Mouse (Mus musculus) MEL (cell line): ENCODE results near the gene Trim65. TPM values are rescaled to one million over a fixed set of nuclear protein-coding genes. Genes with fewer than 3 reads are reported as not detected.

Experiments used
- DNase-seq: peaks from one replicate; pipeline ENCODE4 v3.0.0; 2011; ENCODE audit warnings: low read depth, low spot score
- H3K27ac ChIP-seq: 2 replicates; pipeline ENCODE4 v1.5.1; 2012; ENCODE audit warnings: low read depth, mild to moderate bottlenecking, control low read depth, low read length, moderate library complexity; ENCODE audit not compliant: control insufficient read depth
- H3K27me3 ChIP-seq, 2 experiments: fragments of 150-350 bp in 1 of 2; sonication (generic) in 1 of 2; 2 replicates each; pipeline ENCODE4 v1.6.1; 2012; ENCODE audit warnings: low read length in 2 of 2, mild to moderate bottlenecking in 2 of 2, improper control_type of control experiment in 1 of 2, moderate library complexity in 1 of 2; ENCODE audit not compliant: insufficient read depth in 2 of 2, control insufficient read depth in 1 of 2
- H3K36me3 ChIP-seq, 2 experiments: 2 replicates each; pipeline ENCODE4 v1.6.1; 2012 to 2014; ENCODE audit warnings: low read length in 2 of 2, improper control_type of control experiment in 1 of 2, inconsistent platforms in 1 of 2, mild to moderate bottlenecking in 1 of 2; ENCODE audit not compliant: insufficient read depth in 2 of 2, control insufficient read depth in 1 of 2
- H3K4me1 ChIP-seq, 2 experiments: fragments of 150-350 bp in 1 of 2; sonication (generic) in 1 of 2; 2 replicates each; pipeline ENCODE4 v1.6.1; 2012; ENCODE audit warnings: low read length in 2 of 2, improper control_type of control experiment in 1 of 2, mild to moderate bottlenecking in 1 of 2; ENCODE audit not compliant: insufficient read depth in 2 of 2, control insufficient read depth in 1 of 2
- H3K4me3 ChIP-seq, 2 experiments: fragments of 150-350 bp in 1 of 2; sonication (generic) in 1 of 2; 2 replicates each; pipeline ENCODE4 v1.5.1; 2012; ENCODE audit warnings: low read depth in 2 of 2, low read length in 2 of 2, mild to moderate bottlenecking in 2 of 2, moderate library complexity in 2 of 2, control low read depth in 1 of 2, improper control_type of control experiment in 1 of 2; ENCODE audit not compliant: control insufficient read depth in 1 of 2, insufficient read depth in 1 of 2
- H3K79me2 ChIP-seq: 2 replicates; pipeline ENCODE4 v1.6.1; 2012; ENCODE audit warnings: mild to moderate bottlenecking, low read length, moderate library complexity; ENCODE audit not compliant: control insufficient read depth, poor library complexity, insufficient read depth
- H3K9ac ChIP-seq: 2 replicates; pipeline ENCODE4 v1.6.1; 2012; ENCODE audit warnings: low read depth, mild to moderate bottlenecking, control low read depth, low read length, moderate library complexity; ENCODE audit not compliant: control insufficient read depth, poor library complexity, severe bottlenecking
- H3K9me3 ChIP-seq: fragments of 150-350 bp; sonication (generic); replicated peaks from 2 replicates; pipeline ENCODE4 v1.6.1; 2012; ENCODE audit warnings: mild to moderate bottlenecking, low read length, improper control_type of control experiment, moderate library complexity; ENCODE audit not compliant: insufficient read depth
- BHLHE40 ChIP-seq: IDR thresholded peaks from 2 replicates; pipeline ENCODE4 v1.6.1; 2012; ENCODE audit warnings: low read depth, mild to moderate bottlenecking, inconsistent platforms, low read length, improper control_type of control experiment, borderline replicate concordance
- EP300 ChIP-seq, 2 experiments: IDR thresholded peaks; 2 replicates each; pipeline ENCODE4 v1.6.1; 2011; ENCODE audit warnings: improper control_type of control experiment in 2 of 2, low read length in 2 of 2, low read depth in 1 of 2, mild to moderate bottlenecking in 1 of 2
- GABPA ChIP-seq: IDR thresholded peaks from 2 replicates; pipeline ENCODE4 v1.6.1; 2012; ENCODE audit warnings: low read depth, mild to moderate bottlenecking, inconsistent platforms, low read length, improper control_type of control experiment, moderate library complexity
- JUND ChIP-seq: IDR thresholded peaks from 2 replicates; pipeline ENCODE4 v1.6.1; 2011; ENCODE audit warnings: low read depth, mild to moderate bottlenecking, improper control_type of control experiment, low read length
- MAFK ChIP-seq: IDR thresholded peaks from 2 replicates; pipeline ENCODE4 v1.6.1; 2011; ENCODE audit warnings: low read depth, mild to moderate bottlenecking, low read length, improper control_type of control experiment, borderline replicate concordance
- MAX ChIP-seq: IDR thresholded peaks from 2 replicates; pipeline ENCODE4 v1.6.1; 2011; ENCODE audit warnings: low read length, improper control_type of control experiment
- MEF2A ChIP-seq: IDR thresholded peaks from 2 replicates; pipeline ENCODE4 v1.6.1; 2014; ENCODE audit warnings: low read depth, mild to moderate bottlenecking, inconsistent platforms, low read length, improper control_type of control experiment; ENCODE audit not compliant: poor library complexity, insufficient replicate concordance, severe bottlenecking; ENCODE audit errors: extremely low read depth
- MXI1 ChIP-seq: IDR thresholded peaks from 2 replicates; pipeline ENCODE4 v1.6.1; 2011; ENCODE audit warnings: mild to moderate bottlenecking, low read depth, low read length, improper control_type of control experiment
- NELFE ChIP-seq: IDR thresholded peaks from 2 replicates; pipeline ENCODE4 v1.6.1; 2011; ENCODE audit warnings: low read depth, low read length, improper control_type of control experiment
- NRF1 ChIP-seq: IDR thresholded peaks from 2 replicates; pipeline ENCODE4 v1.6.1; 2014; ENCODE audit warnings: low read depth, mild to moderate bottlenecking, inconsistent platforms, low read length, improper control_type of control experiment, moderate library complexity; ENCODE audit not compliant: poor library complexity, insufficient read depth, severe bottlenecking
- POLR2AphosphoS2 ChIP-seq: IDR thresholded peaks from 2 replicates; pipeline ENCODE4 v1.6.1; 2011; ENCODE audit warnings: low read length, improper control_type of control experiment
- POLR2AphosphoS5 ChIP-seq: IDR thresholded peaks from 2 replicates; pipeline ENCODE4 v1.6.1; 2012; ENCODE audit warnings: low read depth, borderline replicate concordance, mild to moderate bottlenecking, inconsistent platforms, low read length, moderate library complexity, mixed read lengths
- RAD21 ChIP-seq: IDR thresholded peaks from 2 replicates; pipeline ENCODE4 v1.6.1; 2011; ENCODE audit warnings: mild to moderate bottlenecking, low read depth, low read length, improper control_type of control experiment
- SIN3A ChIP-seq: IDR thresholded peaks from 2 replicates; pipeline ENCODE4 v1.6.1; 2012; ENCODE audit warnings: low read length, improper control_type of control experiment, inconsistent platforms
- SMC3 ChIP-seq: IDR thresholded peaks from 2 replicates; pipeline ENCODE4 v1.6.1; 2011; ENCODE audit warnings: low read depth, low read length, improper control_type of control experiment
- TBP ChIP-seq: IDR thresholded peaks from 2 replicates; pipeline ENCODE4 v1.8.0; 2011; ENCODE audit warnings: low read depth, low read length, improper control_type of control experiment
- UBTF ChIP-seq: IDR thresholded peaks from 2 replicates; pipeline ENCODE4 v1.6.1; 2012; ENCODE audit warnings: low read depth, mild to moderate bottlenecking, inconsistent platforms, low read length, improper control_type of control experiment, moderate library complexity, borderline replicate concordance; ENCODE audit not compliant: insufficient read depth
- ZMIZ1 ChIP-seq: IDR thresholded peaks from 2 replicates; pipeline ENCODE4 v1.6.1; 2012; ENCODE audit warnings: low read depth, mild to moderate bottlenecking, inconsistent platforms, low read length, improper control_type of control experiment, moderate library complexity
- ZNF384 ChIP-seq: IDR thresholded peaks from 2 replicates; pipeline ENCODE4 v1.6.1; 2012; ENCODE audit warnings: low read depth, mild to moderate bottlenecking, inconsistent platforms, low read length, improper control_type of control experiment
- polyA plus RNA-seq, 2 experiments: library from polyadenylated mRNA; stranded (reverse) in 1 of 2; unstranded in 1 of 2; fragments of >175 nt in 1 of 2; fragments of >200 nt in 1 of 2; gene quantifications; 2 replicates each; pipeline versions ENCODE4 v1.2.1 to v1.2.4; 2012; ENCODE audit warnings: low replicate concordance in 2 of 2, low read depth in 1 of 2; ENCODE audit not compliant: insufficient read length in 2 of 2, insufficient read depth in 1 of 2, missing spikeins in 1 of 2
- total RNA-seq: library from RNA; depleted of rRNA; stranded (reverse); fragments of 300-350 nt; gene quantifications from 2 replicates; pipeline ENCODE4 v1.2.3, GENCODE M21; 2012

The Trim65 gene
- total and polyA plus RNA-seq, 3 experiments: 8.8 to 10.7 TPM; not detected in 1

DNA sequence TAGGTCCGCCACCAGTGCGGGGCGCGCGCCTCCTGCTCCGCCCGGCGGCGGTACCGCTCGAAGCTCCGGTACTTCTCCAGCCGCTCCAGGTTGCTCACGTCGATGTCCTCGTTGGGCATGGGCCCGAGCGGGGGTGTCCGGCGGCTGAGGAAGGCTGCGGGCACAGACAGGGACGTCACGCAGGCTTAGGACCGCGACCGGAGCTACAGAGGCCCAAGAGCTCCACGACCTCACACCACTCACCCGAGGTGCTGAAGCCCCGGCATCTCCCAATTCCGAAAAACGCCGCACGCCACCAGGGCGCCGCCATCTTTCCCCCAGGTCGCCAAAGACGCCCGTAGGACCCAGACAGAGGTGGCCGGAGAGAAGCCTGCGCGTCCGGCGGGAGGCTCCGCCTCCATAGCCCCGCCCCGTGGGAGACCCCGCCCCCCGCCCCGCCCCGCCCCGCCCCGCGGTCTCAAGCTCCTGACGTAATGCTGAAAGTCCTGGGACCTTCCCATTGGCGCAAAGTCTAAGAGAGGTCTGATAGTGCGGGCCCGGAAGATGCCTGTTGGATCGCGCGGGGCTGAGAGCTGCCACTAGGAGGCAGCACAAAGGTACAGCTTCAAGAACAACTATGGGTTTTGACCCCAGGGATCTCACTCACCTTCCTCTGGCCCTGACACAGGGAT, 7.7 kb upstream of the Trim65 start, which contains the start of gene Mrpl38 (continued):
- TF ChIP-seq SMC3 (peak; percentile 90), TBP (peak; percentile 74), UBTF (no peak), MAX (peak; percentile 84)

DNA sequence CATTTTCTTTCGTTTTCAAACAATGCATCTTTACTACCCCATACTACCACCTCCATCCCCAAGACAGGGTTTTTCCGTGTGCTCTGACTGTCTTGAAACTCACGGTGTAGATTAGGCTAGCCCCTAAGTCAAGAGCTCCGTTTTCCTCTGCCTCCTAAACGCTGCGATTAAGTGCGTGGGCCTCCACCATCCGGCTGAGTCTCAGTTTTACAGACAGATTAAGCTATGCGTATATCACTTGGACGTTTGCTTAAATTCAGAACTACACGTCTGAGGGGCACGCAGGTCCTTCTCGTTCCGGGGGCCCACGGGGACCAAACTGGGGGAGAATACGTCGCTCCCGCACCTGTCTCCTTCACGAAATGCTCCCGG, 7.2 kb upstream of the Trim65 start:
- Histone ChIP-seq H3K9me3 (no peaks in the 10 kb centered on the region), H3K27ac (peak overlapping the region; percentile 56), H3K79me2 (peaks cover 19% of the 10 kb centered on the region), H3K36me3 (peaks cover 0 to 15% of the 10 kb centered on the region in 2 experiments; a peak in 2 of 4 replicates), H3K4me1 (peaks cover 6 to 27% of the 10 kb centered on the region in 2 experiments; a peak in 3 of 4 replicates), H3K27me3 (no peaks in the 10 kb centered on the region), H3K4me3 (peak overlapping the region; percentile 88 to 89), H3K9ac (peak overlapping the region; percentile 89)
- peak; percentile 71 for DNase-seq
- no peak for TF ChIP-seq MAX
- no peak for TF ChIP-seq BHLHE40
- TF ChIP-seq EP300 (IDR thresholded peaks at IDR 0.05; ENCODE audit: low read depth in 1 of 2, low read length in 2 of 2): no peak
- no peak for TF ChIP-seq MEF2A
- no peak for TF ChIP-seq POLR2AphosphoS2
- no peak for TF ChIP-seq JUND
- TF ChIP-seq RAD21: no peak
- TF ChIP-seq NRF1: no peak
- TF ChIP-seq MXI1: no peak
- no peak for TF ChIP-seq UBTF
- no peak for TF ChIP-seq ZMIZ1
- no peak for TF ChIP-seq SIN3A
- TF ChIP-seq ZNF384: no peak
- TF ChIP-seq MAFK: no peak
- no peak for TF ChIP-seq POLR2AphosphoS5
- TF ChIP-seq TBP: no peak
- no peak for TF ChIP-seq GABPA
- no peak for TF ChIP-seq NELFE
